Mouse (Mus musculus) intestine, postnatal 0 days (tissue): ENCODE data around the gene Acpp. TPM values are rescaled to one million over a fixed set of nuclear protein-coding genes. Genes with fewer than 3 reads are reported as not detected.
A peak's percentile ranks its signal among the peaks of the same experiment; 100 is the strongest.

Experiments used
- ATAC-seq: fragments of 200-750 bp; cut with Nextera tagmentation; 2 replicates; pipeline ENCODE4 v1.8.0; 2017; ENCODE audit warnings: mild to moderate bottlenecking, moderate TSS enrichment, moderate library complexity
- H3K27ac ChIP-seq: fragments of 300-500 bp; sonication (generic); 2 replicates; pipeline ENCODE4 v1.5.1; 2014; ENCODE audit warnings: mild to moderate bottlenecking, low read depth, low read length, moderate library complexity
- H3K27me3 ChIP-seq: fragments of 300-500 bp; sonication (generic); replicated peaks from 2 replicates; pipeline ENCODE4 v1.6.1; 2014; ENCODE audit warnings: low read length, mixed read lengths; ENCODE audit not compliant: control insufficient read depth, insufficient read depth
- H3K36me3 ChIP-seq: fragments of 300-500 bp; sonication (generic); 2 replicates; pipeline ENCODE4 v1.6.1; 2014; ENCODE audit warnings: mild to moderate bottlenecking, moderate library complexity; ENCODE audit not compliant: control insufficient read depth, insufficient read depth
- H3K4me1 ChIP-seq: fragments of 300-500 bp; sonication (generic); replicated peaks from 2 replicates; pipeline ENCODE4 v1.6.1; 2014; ENCODE audit warnings: antibody characterized with exemption, low read length, mixed read lengths; ENCODE audit not compliant: control insufficient read depth, insufficient read depth
- H3K4me2 ChIP-seq: fragments of 300-500 bp; sonication (generic); replicated peaks from 2 replicates; pipeline ENCODE4 v1.6.1; 2014; ENCODE audit warnings: low read depth, mild to moderate bottlenecking, moderate library complexity
- H3K4me3 ChIP-seq: fragments of 300-500 bp; sonication (generic); 2 replicates; pipeline ENCODE4 v1.5.1; 2014; ENCODE audit warnings: low read depth, low read length
- H3K9ac ChIP-seq: fragments of 300-500 bp; sonication (generic); 2 replicates; pipeline ENCODE4 v1.6.1; 2014; ENCODE audit warnings: mild to moderate bottlenecking, low read depth, low read length
- H3K9me3 ChIP-seq: fragments of 300-500 bp; sonication (generic); 2 replicates; pipeline ENCODE4 v1.6.1; 2016; ENCODE audit warnings: mixed run types; ENCODE audit not compliant: control insufficient read depth
- CTCF ChIP-seq: sonication (generic); IDR thresholded peaks from 2 replicates; pipeline ENCODE4 v1.5.1; 2016; ENCODE audit warnings: low read depth, mild to moderate bottlenecking, control low read depth, antibody characterized with exemption, moderate library complexity
- WGBS: fragments of 180-500 bp; shearing (Covaris S2); extraction: QIAGEN DNeasy Blood & Tissue Kit; methylation state at CpG from one replicate; pipeline ENCODE4 v1.1.7; 2014; 5-methylcytosine and 5-hydroxymethylcytosine counted together
- polyA plus RNA-seq: library from polyadenylated mRNA; unstranded; fragments of >200 nt; fragmentation: Nextera tagmentation; extraction: Ambion mirVana; gene quantifications from 2 replicates; pipeline ENCODE4 v1.2.1, GENCODE M21; 2015

Gene Acpp
- polyA plus RNA-seq, 1 experiment from 2014 or later = 3.6 TPM

DNA sequence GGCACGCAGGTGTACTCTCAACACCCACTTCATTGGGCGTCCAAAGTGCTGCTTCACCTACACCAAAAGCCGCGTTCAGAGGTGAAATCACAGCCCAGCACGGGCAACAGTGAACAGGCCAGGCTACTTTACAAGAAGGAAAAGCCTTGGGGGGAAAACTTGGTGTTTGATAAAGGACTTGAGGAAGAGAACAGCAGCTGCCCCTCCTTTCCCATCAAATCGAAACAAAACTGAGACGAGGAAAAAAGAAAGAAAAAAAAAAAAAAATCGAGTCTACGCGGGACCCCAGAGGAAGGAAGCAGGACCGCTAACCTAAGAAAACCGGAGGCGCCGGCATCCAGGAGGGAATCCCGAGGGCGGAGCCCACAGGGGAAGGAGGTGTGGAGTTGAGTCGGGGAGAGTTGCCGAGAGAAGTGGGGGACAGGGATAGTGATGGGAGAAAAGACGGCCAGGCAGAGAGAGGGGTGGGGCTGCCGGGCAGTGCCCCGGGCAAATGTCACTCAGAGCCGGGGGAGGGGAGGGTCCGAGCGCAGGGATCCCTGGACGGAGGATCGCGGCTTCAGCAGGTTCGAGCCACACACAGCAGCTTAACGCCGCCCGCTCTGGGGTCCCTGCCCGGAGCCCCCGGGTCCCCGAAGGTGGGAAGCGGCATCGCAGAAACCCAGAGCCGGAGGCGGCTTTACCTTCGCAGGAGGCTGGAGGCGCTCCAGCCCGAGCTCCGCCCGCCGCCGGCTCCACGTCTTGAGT, 75.4 kb downstream of the Acpp start:
- H3K9ac ChIP-seq = peak overlapping the region; percentile 89
- no peak for TF ChIP-seq CTCF
- H3K4me2 ChIP-seq = peak overlapping the region; percentile 66
- no peaks in the 10 kb centered on the region for H3K36me3 ChIP-seq
- under 1% methylated on average over 40 of the region's 46 CpGs for WGBS
- peak overlapping the region; percentile 99 for H3K4me3 ChIP-seq
- ATAC-seq = peak; percentile 21
- H3K27me3 ChIP-seq = no peaks in the 10 kb centered on the region
- no peaks in the 10 kb centered on the region for H3K9me3 ChIP-seq
- H3K4me1 ChIP-seq = peaks cover 6% of the 10 kb centered on the region; the same call in 1 of the 2 replicates
- H3K27ac ChIP-seq = peak overlapping the region; percentile 95

GRCm38 (mm10) chr9:104260306-104260705, 77.2 kb downstream of the Acpp start:
- ATAC-seq = no peak
- Histone ChIP-seq H3K4me1 (peaks cover 6% of the 10 kb centered on the region; the same call in 1 of the 2 replicates), H3K27ac (no peak overlapping the region), H3K9me3 (no peaks in the 10 kb centered on the region), H3K4me3 (no peak overlapping the region), H3K9ac (no peak overlapping the region), H3K27me3 (no peaks in the 10 kb centered on the region), H3K4me2 (peak overlapping the region; percentile 66; the same call in 1 of the 2 replicates), H3K36me3 (no peaks in the 10 kb centered on the region)
- WGBS = 39% methylated on average over 4 of the region's 4 CpGs
- no peak for TF ChIP-seq CTCF

DNA sequence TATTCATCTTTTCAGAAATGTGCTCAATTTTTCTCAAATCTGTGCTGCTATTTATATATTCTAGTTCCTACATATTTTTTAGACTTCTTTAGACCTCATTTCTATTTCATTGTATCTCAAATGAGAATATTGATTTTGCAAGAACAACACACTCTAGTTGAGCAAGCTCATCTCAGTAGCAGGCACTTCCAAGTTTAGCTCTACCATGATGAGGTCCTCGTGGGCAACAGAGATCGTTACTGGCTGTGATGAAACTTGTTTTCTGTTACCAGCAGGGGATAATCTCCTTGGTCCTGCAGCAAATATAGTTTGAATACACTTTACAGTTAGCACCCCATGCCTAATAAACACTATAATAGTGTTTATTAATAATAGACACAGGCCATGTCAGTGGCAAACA, 81.5 kb downstream of the Acpp start:
- no peak overlapping the region for H3K27ac ChIP-seq
- WGBS = 67% methylated on average over 2 of the region's 2 CpGs
- no peak for TF ChIP-seq CTCF
- no peak overlapping the region for H3K4me2 ChIP-seq
- no peaks in the 10 kb centered on the region for H3K9me3 ChIP-seq
- no peak overlapping the region for H3K9ac ChIP-seq
- H3K4me3 ChIP-seq = no peak overlapping the region
- H3K36me3 ChIP-seq = no peaks in the 10 kb centered on the region
- H3K27me3 ChIP-seq = no peaks in the 10 kb centered on the region
- no peak for ATAC-seq
- no peaks in the 10 kb centered on the region for H3K4me1 ChIP-seq

- Histone ChIP-seq H3K27ac (peak overlapping the region; percentile 28; the same call in 1 of the 2 replicates), H3K4me1 (peaks cover 8% of the 10 kb centered on the region), H3K4me3 (no peak overlapping the region), H3K4me2 (0 out of 2 replicates have a peak overlapping the region, but pooled peaks have one; percentile 27), H3K9me3 (no peaks in the 10 kb centered on the region), H3K36me3 (no peaks in the 10 kb centered on the region), H3K27me3 (no peaks in the 10 kb centered on the region), H3K9ac (no peak overlapping the region)
- 45% methylated on average over 9 of the region's 9 CpGs for WGBS
- no peak for ATAC-seq
- no peak for TF ChIP-seq CTCF
These were observed 83.0 kb downstream of the Acpp start for GRCm38 (mm10) chr9:104254408-104255180.

DNA sequence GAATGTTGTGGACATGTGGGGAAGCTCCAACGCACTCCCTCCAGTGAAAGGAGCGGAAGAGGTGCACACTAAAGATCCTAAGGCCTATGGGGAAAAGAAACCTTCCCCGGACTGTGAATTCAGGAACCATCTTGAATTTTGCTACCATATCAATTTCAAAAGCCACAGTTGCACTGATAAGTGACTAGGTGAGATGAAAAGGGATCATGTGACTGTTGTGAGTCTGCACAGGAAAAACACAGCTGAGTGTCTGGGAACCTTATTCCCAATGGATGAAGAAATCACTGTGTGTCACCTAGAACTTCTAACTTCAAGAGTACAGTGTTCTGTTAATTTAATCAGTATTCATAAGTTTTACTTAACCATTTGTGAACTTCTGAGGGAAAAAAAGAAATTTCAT, 84.9 kb downstream of the Acpp start:
- ATAC-seq = no peak
- 86% methylated on average over 3 of the region's 3 CpGs for WGBS
- no peaks in the 10 kb centered on the region for H3K36me3 ChIP-seq
- peaks cover 19% of the 10 kb centered on the region for H3K4me1 ChIP-seq
- H3K27ac ChIP-seq = no peak overlapping the region
- TF ChIP-seq CTCF = no peak
- H3K4me3 ChIP-seq = no peak overlapping the region
- H3K27me3 ChIP-seq = no peaks in the 10 kb centered on the region
- H3K9me3 ChIP-seq = no peaks in the 10 kb centered on the region
- no peak overlapping the region for H3K4me2 ChIP-seq
- no peak overlapping the region for H3K9ac ChIP-seq

GRCm38 (mm10) chr9:104251687-104252086, 85.9 kb downstream of the Acpp start:
- Histone ChIP-seq H3K4me2 (no peak overlapping the region), H3K27me3 (no peaks in the 10 kb centered on the region), H3K4me1 (peaks cover 19% of the 10 kb centered on the region), H3K36me3 (no peaks in the 10 kb centered on the region), H3K9ac (no peak overlapping the region), H3K9me3 (no peaks in the 10 kb centered on the region), H3K4me3 (no peak overlapping the region), H3K27ac (no peak overlapping the region)
- no peak for ATAC-seq
- TF ChIP-seq CTCF = no peak
- WGBS = 83% methylated on average over 4 of the region's 4 CpGs
